12 mouse cellular contexts compared by ENCODE assay signal in genomic region chr2:73690783-73691604, GRCm38 (mm10).
DNase-seq lines count a peak whose midpoint lies in the region.
"Had no signal": no experiment of that assay in that cellular context is flagged by ENCODE, and none has a peak within 500 bp of the region (broad histone marks: within the 10 kb centered on the region; RNA-seq: fewer than 3 reads in every experiment).

No protein-coding gene starts in this region.

- peak; percentile 3 for DNase-seq in cerebellum, adult 9-11 months
- no peak for DNase-seq in cerebellum, adult 18-20 months
- DNase-seq in layer of hippocampus, adult 9-11 months, result peak; percentile 26
- DNase-seq in layer of hippocampus, adult 18-20 months (ENCODE audit: low spot score in 2 of 2), result no peak
- peak; percentile 47 to 51 for DNase-seq in right cerebral cortex, postnatal 10 days (ENCODE audit: low spot score in 2 of 2)
- no peak for DNase-seq in right cerebral cortex, postnatal 25 days
- no peak for DNase-seq in c-Kit-positive CD71-positive TER-119-positive erythroid progenitor cells, embryonic 14.5 days (ENCODE audit: low spot score)
- no peak for DNase-seq in gastrocnemius, postnatal 25 days
- DNase-seq: adrenal gland, postnatal 10 days; cerebellum, adult 9-10 months; gastrocnemius, adult 2 months; kidney, adult 18-20 months had no signal

Comparison
In these comparisons a context has a peak if more than half of its experiments do, and no peak if none do; other contexts are left out.
1. DNase-seq: peak in cerebellum, adult 9-11 months (single experiment), layer of hippocampus, adult 9-11 months (single experiment) and right cerebral cortex, postnatal 10 days (2 of 2); none in cerebellum, adult 18-20 months (0 of 2), layer of hippocampus, adult 18-20 months (0 of 2), right cerebral cortex, postnatal 25 days (single experiment), c-Kit-positive CD71-positive TER-119-positive erythroid progenitor cells, embryonic 14.5 days (single experiment) and gastrocnemius, postnatal 25 days (single experiment).